Mouse (Mus musculus) retina, adult 2 months (tissue): ENCODE measurements around the gene Got1.
A peak's percentile ranks its signal among the peaks of the same experiment; 100 is the strongest.
"Not testable (repeated sequence)": the region's sequence is repeated elsewhere in the genome, so short reads cannot be mapped to it uniquely, and the experiment has no call there.

ENCODE experiments used
- DNase-seq: peaks from one replicate; pipeline ENCODE4 v3.0.0-alpha.2; 2012; ENCODE audit warnings: low read depth, low spot score

Got1 gene

GRCm38 (mm10) chr19:43521996-43522395 is 2.4 kb downstream of the Got1 start:
- DNase-seq, result no peak

- peak; percentile 32 for DNase-seq
Observed at GRCm38 (mm10) chr19:43521362-43521761, 3.0 kb downstream of the Got1 start.

- DNase-seq, result no peak
Observed at GRCm38 (mm10) chr19:43520402-43520801, 4.0 kb downstream of the Got1 start.

- DNase-seq, result no peak
Observed at GRCm38 (mm10) chr19:43519226-43519625, 5.2 kb downstream of the Got1 start.

- DNase-seq, result no peak
Observed at GRCm38 (mm10) chr19:43518261-43518660, 6.1 kb downstream of the Got1 start.

- no peak for DNase-seq
Observed at GRCm38 (mm10) chr19:43517808-43518207, 6.6 kb downstream of the Got1 start.

- DNase-seq, result no peak
Observed at GRCm38 (mm10) chr19:43517320-43517719, 7.1 kb downstream of the Got1 start.

GRCm38 (mm10) chr19:43516397-43517035 is 7.9 kb downstream of the Got1 start:
- peak; percentile 54 for DNase-seq

GRCm38 (mm10) chr19:43515668-43516396 is 8.6 kb downstream of the Got1 start:
- DNase-seq, result no peak

- DNase-seq, result no peak
Observed at GRCm38 (mm10) chr19:43513874-43514273, 10.5 kb downstream of the Got1 start.

GRCm38 (mm10) chr19:43511621-43512620 is 12.5 kb downstream of the Got1 start:
- DNase-seq, result no peak

- no peak for DNase-seq
Observed at GRCm38 (mm10) chr19:43510436-43511220, 13.8 kb downstream of the Got1 start.

GRCm38 (mm10) chr19:43505441-43505840 is 19.0 kb downstream of the Got1 start:
- DNase-seq, result no peak

- DNase-seq, result not testable (repeated sequence)
Observed at GRCm38 (mm10) chr19:43503593-43503992, 20.8 kb downstream of the Got1 start.

- no peak for DNase-seq
Observed at GRCm38 (mm10) chr19:43502630-43503029, 21.8 kb downstream of the Got1 start.

GRCm38 (mm10) chr19:43498874-43499273 is 25.5 kb downstream of the Got1 start:
- DNase-seq, result no peak

- no peak for DNase-seq
Observed at GRCm38 (mm10) chr19:43497440-43497839, 27.0 kb downstream of the Got1 start.

- peak; percentile 47 for DNase-seq
Observed at GRCm38 (mm10) chr19:43495846-43496245, 28.6 kb downstream of the Got1 start.

GRCm38 (mm10) chr19:43494914-43495313 is 29.5 kb downstream of the Got1 start:
- no peak for DNase-seq

- no peak for DNase-seq
Observed at GRCm38 (mm10) chr19:43493878-43494277, 30.5 kb downstream of the Got1 start.

GRCm38 (mm10) chr19:43493316-43493715 is 31.1 kb downstream of the Got1 start:
- DNase-seq, result not testable (repeated sequence)
